Mouse (Mus musculus) kidney, embryonic 14.5 days (tissue): Measurements from ENCODE around the gene Ovca2. TPM values are rescaled to one million over a fixed set of nuclear protein-coding genes. Genes with fewer than 3 reads are reported as not detected.
A peak's percentile ranks its signal among the peaks of the same experiment; 100 is the strongest.
"Not testable (repeated sequence)": the region's sequence is repeated elsewhere in the genome, so short reads cannot be mapped to it uniquely, and the experiment has no call there.

Source experiments
- ATAC-seq: fragments of 200-750 bp; cut with Nextera tagmentation; 2 replicates; pipeline ENCODE4 v1.8.0; 2017; ENCODE audit warnings: moderate number of reproducible peaks, mild to moderate bottlenecking, moderate TSS enrichment, moderate library complexity; ENCODE audit not compliant: low FRiP score, low TSS enrichment
- H3K27ac ChIP-seq: fragments of 300-500 bp; sonication (generic); 2 replicates; pipeline ENCODE4 v1.5.1; 2014; ENCODE audit warnings: low read depth, mild to moderate bottlenecking, low read length, moderate library complexity, mixed read lengths
- H3K27me3 ChIP-seq: fragments of 300-500 bp; sonication (generic); 2 replicates; pipeline ENCODE4 v1.6.1; 2014; ENCODE audit warnings: mild to moderate bottlenecking, low read length; ENCODE audit not compliant: control insufficient read depth, insufficient read depth
- H3K36me3 ChIP-seq: fragments of 300-500 bp; sonication (generic); 2 replicates; pipeline ENCODE4 v1.6.1; 2014; ENCODE audit warnings: low read length, mixed read lengths; ENCODE audit not compliant: control insufficient read depth, insufficient read depth
- H3K4me1 ChIP-seq: fragments of 300-500 bp; sonication (generic); 2 replicates; pipeline ENCODE4 v1.6.1; 2014; ENCODE audit warnings: low read length, mixed read lengths; ENCODE audit not compliant: control insufficient read depth, insufficient read depth
- H3K4me2 ChIP-seq: fragments of 300-500 bp; sonication (generic); replicated peaks from 2 replicates; pipeline ENCODE4 v1.6.1; 2014; ENCODE audit warnings: low read depth, mild to moderate bottlenecking, low read length
- H3K4me3 ChIP-seq: fragments of 300-500 bp; sonication (generic); 2 replicates; pipeline ENCODE4 v1.5.1; 2014; ENCODE audit warnings: mild to moderate bottlenecking, low read length
- H3K9ac ChIP-seq: fragments of 300-500 bp; sonication (generic); 2 replicates; pipeline ENCODE4 v1.6.1; 2014; ENCODE audit warnings: low read depth, mild to moderate bottlenecking, low read length, moderate library complexity
- H3K9me3 ChIP-seq: fragments of 300-500 bp; sonication (generic); 2 replicates; pipeline ENCODE4 v1.6.1; 2016; ENCODE audit warnings: low read length; ENCODE audit not compliant: control insufficient read depth
- WGBS: fragments of 180-500 bp; shearing (Covaris S2); extraction: QIAGEN DNeasy Blood & Tissue Kit; methylation state at CpG from one replicate; pipeline ENCODE4 v1.1.7; 2014; 5-methylcytosine and 5-hydroxymethylcytosine counted together
- polyA plus RNA-seq: library from polyadenylated mRNA; unstranded; fragments of >200 nt; fragmentation: Nextera tagmentation; extraction: Ambion mirVana; gene quantifications from 2 replicates; pipeline ENCODE4 v1.2.1, GENCODE M21; 2014

Ovca2 gene
- polyA plus RNA-seq, 1 experiment from 2014 or later: 33.3 TPM

- peaks cover 11% of the 10 kb centered on the region for H3K4me1 ChIP-seq
- peaks cover 2% of the 10 kb centered on the region; the same call in 1 of the 2 replicates for H3K27me3 ChIP-seq
- peak overlapping the region; percentile 68; the same call in 1 of the 2 replicates for H3K27ac ChIP-seq
- no peak for ATAC-seq
- WGBS: 50% methylated on average over 12 of the region's 12 CpGs
- peaks cover 32% of the 10 kb centered on the region for H3K36me3 ChIP-seq
- peak overlapping the region; percentile 77 for H3K9ac ChIP-seq
- no peaks in the 10 kb centered on the region for H3K9me3 ChIP-seq
- H3K4me3 ChIP-seq: peak overlapping the region; percentile 78
- H3K4me2 ChIP-seq: peak overlapping the region; percentile 68
Observed at GRCm38 (mm10) chr11:75178011-75178410, 624 bp downstream of the Ovca2 start.

GRCm38 (mm10) chr11:75174574-75174973 is 4.1 kb downstream of the Ovca2 start:
- peaks cover 24% of the 10 kb centered on the region for H3K4me1 ChIP-seq
- not testable (repeated sequence) for H3K4me3 ChIP-seq, H3K9ac ChIP-seq, H3K4me2 ChIP-seq, H3K9me3 ChIP-seq, H3K27ac ChIP-seq, ATAC-seq
- peaks cover 12% of the 10 kb centered on the region for H3K36me3 ChIP-seq
- WGBS: 79% methylated on average over 6 of the region's 6 CpGs
- peaks cover 32% of the 10 kb centered on the region for H3K27me3 ChIP-seq

- Histone ChIP-seq H3K9ac (no peak overlapping the region), H3K4me1 (peaks cover 25% of the 10 kb centered on the region), H3K27ac (no peak overlapping the region), H3K4me3 (peak overlapping the region; percentile 61), H3K27me3 (peaks cover 38% of the 10 kb centered on the region), H3K9me3 (no peaks in the 10 kb centered on the region), H3K4me2 (peak overlapping the region; percentile 81), H3K36me3 (peaks cover 12% of the 10 kb centered on the region)
- 3% methylated on average over 15 of the region's 15 CpGs for WGBS
- ATAC-seq: no peak
Observed at GRCm38 (mm10) chr11:75173799-75174165, 4.9 kb downstream of the Ovca2 start.

- Histone ChIP-seq H3K9ac (peak overlapping the region; percentile 32), H3K27ac (no peak overlapping the region), H3K9me3 (no peaks in the 10 kb centered on the region), H3K4me3 (peak overlapping the region; percentile 61), H3K4me1 (peaks cover 28% of the 10 kb centered on the region), H3K36me3 (peaks cover 12% of the 10 kb centered on the region), H3K27me3 (peaks cover 43% of the 10 kb centered on the region), H3K4me2 (peak overlapping the region; percentile 81)
- ATAC-seq: peak; percentile 59
- under 1% methylated on average over 70 of the region's 71 CpGs for WGBS
Observed at GRCm38 (mm10) chr11:75173095-75173798, 5.4 kb downstream of the Ovca2 start.

- Histone ChIP-seq H3K27ac (no peak overlapping the region), H3K27me3 (peaks cover 51% of the 10 kb centered on the region), H3K9me3 (no peaks in the 10 kb centered on the region), H3K9ac (peak overlapping the region; percentile 14; the same call in 1 of the 2 replicates), H3K4me3 (peak overlapping the region; percentile 61), H3K4me2 (peak overlapping the region; percentile 81), H3K36me3 (peaks cover 6% of the 10 kb centered on the region), H3K4me1 (peaks cover 28% of the 10 kb centered on the region)
- ATAC-seq: no peak
- WGBS: under 1% methylated on average over 71 of the region's 75 CpGs
Observed at GRCm38 (mm10) chr11:75172151-75173094, 6.2 kb downstream of the Ovca2 start.

- no peak overlapping the region for H3K27ac ChIP-seq
- peaks cover 58% of the 10 kb centered on the region for H3K27me3 ChIP-seq
- ATAC-seq: no peak
- peaks cover 8% of the 10 kb centered on the region; the same call in 1 of the 2 replicates for H3K36me3 ChIP-seq
- no peaks in the 10 kb centered on the region for H3K9me3 ChIP-seq
- 9% methylated on average over 17 of the region's 17 CpGs for WGBS
- peaks cover 29% of the 10 kb centered on the region for H3K4me1 ChIP-seq
- 0 out of 2 replicates have a peak overlapping the region, but pooled peaks have one; percentile 81 for H3K4me2 ChIP-seq
- peak overlapping the region; percentile 61; the same call in 1 of the 2 replicates for H3K4me3 ChIP-seq
- no peak overlapping the region for H3K9ac ChIP-seq
Observed at GRCm38 (mm10) chr11:75171186-75171865, 7.3 kb downstream of the Ovca2 start.

GRCm38 (mm10) chr11:75170136-75170751 is 8.4 kb downstream of the Ovca2 start:
- 1% methylated on average over 37 of the region's 38 CpGs for WGBS
- H3K9me3 ChIP-seq: no peaks in the 10 kb centered on the region
- no peak overlapping the region; the same call in 1 of the 2 replicates for H3K27ac ChIP-seq
- peak; percentile 56 for ATAC-seq
- H3K4me2 ChIP-seq: peak overlapping the region; percentile 81
- peak overlapping the region; percentile 25 for H3K9ac ChIP-seq
- H3K4me3 ChIP-seq: peak overlapping the region; percentile 77
- peaks cover 18% of the 10 kb centered on the region; the same call in 1 of the 2 replicates for H3K36me3 ChIP-seq
- peaks cover 69% of the 10 kb centered on the region for H3K27me3 ChIP-seq
- H3K4me1 ChIP-seq: peaks cover 34% of the 10 kb centered on the region

GRCm38 (mm10) chr11:75169405-75170080 is 9.1 kb downstream of the Ovca2 start, which contains the start of gene Hic1:
TSS of gene Hic1 (minus strand) at chr11:75169519.
- H3K27ac ChIP-seq: peak within 1 kb of the TSS; percentile 96
- WGBS: 3% methylated on average over 23 of the region's 23 CpGs
- no peaks in the 10 kb centered on the region for H3K9me3 ChIP-seq
- peak within 1 kb of the TSS; percentile 77 for H3K4me3 ChIP-seq
- 0 out of 2 replicates have a peak, but pooled peaks have one; percentile 0 for ATAC-seq
- peaks cover 25% of the 10 kb centered on the region; the same call in 1 of the 2 replicates for H3K36me3 ChIP-seq
- H3K4me2 ChIP-seq: peak within 1 kb of the TSS; percentile 81
- peaks cover 34% of the 10 kb centered on the region for H3K4me1 ChIP-seq
- H3K27me3 ChIP-seq: peaks cover 76% of the 10 kb centered on the region
- H3K9ac ChIP-seq: peak within 1 kb of the TSS; percentile 85
